Mouse (Mus musculus) liver, embryonic 16.5 days (tissue): ENCODE results near the gene Slc15a5. TPM values are rescaled to one million over a fixed set of nuclear protein-coding genes. Genes with fewer than 3 reads are reported as not detected.
"Not testable (repeated sequence)": the region's sequence is repeated elsewhere in the genome, so short reads cannot be mapped to it uniquely, and the experiment has no call there.

Experiments used
- ATAC-seq: fragments of 200-750 bp; cut with Nextera tagmentation; 2 replicates; pipeline ENCODE4 v1.8.0; 2017; ENCODE audit warnings: low read depth, mild to moderate bottlenecking, moderate number of reproducible peaks, moderate library complexity
- H3K27ac ChIP-seq: fragments of 300-500 bp; sonication (generic); 2 replicates; pipeline ENCODE4 v1.5.1; 2014; ENCODE audit warnings: mild to moderate bottlenecking, low read length
- H3K27me3 ChIP-seq: fragments of 300-500 bp; sonication (generic); 2 replicates; pipeline ENCODE4 v1.6.1; 2014; ENCODE audit warnings: low read depth, low read length, mixed read lengths; ENCODE audit not compliant: control insufficient read depth, insufficient read depth
- H3K36me3 ChIP-seq: fragments of 300-500 bp; sonication (generic); 2 replicates; pipeline ENCODE4 v1.6.1; 2014; ENCODE audit warnings: mild to moderate bottlenecking; ENCODE audit not compliant: control insufficient read depth, insufficient read depth
- H3K4me1 ChIP-seq: fragments of 300-500 bp; sonication (generic); 2 replicates; pipeline ENCODE4 v1.6.1; 2014; ENCODE audit warnings: low read depth, low read length, mixed read lengths; ENCODE audit not compliant: control insufficient read depth
- H3K4me2 ChIP-seq: fragments of 300-500 bp; sonication (generic); 2 replicates; pipeline ENCODE4 v1.6.1; 2014; ENCODE audit warnings: low read depth, low read length, mixed read lengths
- H3K4me3 ChIP-seq: fragments of 300-500 bp; sonication (generic); 2 replicates; pipeline ENCODE4 v1.5.1; 2014; ENCODE audit warnings: low read depth, mild to moderate bottlenecking, low read length
- H3K9ac ChIP-seq: fragments of 300-500 bp; sonication (generic); 2 replicates; pipeline ENCODE4 v1.6.1; 2014; ENCODE audit warnings: low read depth, low read length
- H3K9me3 ChIP-seq: fragments of 300-500 bp; sonication (generic); replicated peaks from 2 replicates; pipeline ENCODE4 v1.6.1; 2016; ENCODE audit warnings: low read length; ENCODE audit not compliant: control insufficient read depth
- WGBS: fragments of 180-500 bp; shearing (Covaris S2); extraction: QIAGEN DNeasy Blood & Tissue Kit; methylation state at CpG from one replicate; pipeline ENCODE4 v1.1.7; 2014; ENCODE audit not compliant: insufficient replicate concordance; 5-methylcytosine and 5-hydroxymethylcytosine counted together
- polyA plus RNA-seq: library from polyadenylated mRNA; unstranded; fragments of >200 nt; fragmentation: Nextera tagmentation; extraction: Ambion mirVana; gene quantifications from 2 replicates; pipeline ENCODE4 v1.2.1, GENCODE M21; 2015

Gene Slc15a5
- polyA plus RNA-seq, 1 experiment from 2014 or later: not detected

- ATAC-seq: no peak
- H3K27ac ChIP-seq: no peak overlapping the region
Observed at GRCm38 (mm10) chr6:138089084-138089483, 9.4 kb upstream of the Slc15a5 start.

GRCm38 (mm10) chr6:138086421-138086820 lies 6.7 kb upstream of the Slc15a5 start:
- not testable (repeated sequence) for H3K36me3 ChIP-seq, H3K9me3 ChIP-seq, H3K9ac ChIP-seq, H3K4me2 ChIP-seq, H3K4me3 ChIP-seq, H3K4me1 ChIP-seq, ATAC-seq, H3K27ac ChIP-seq, H3K27me3 ChIP-seq

More at GRCm38 (mm10) chr6:138089084-138089483, 9.4 kb upstream of the Slc15a5 start:
- WGBS: 37% methylated on average over 8 of the region's 8 CpGs
- Histone ChIP-seq H3K27me3 (no peaks in the 10 kb centered on the region), H3K36me3 (no peaks in the 10 kb centered on the region), H3K4me1 (no peaks in the 10 kb centered on the region), H3K9ac (no peak overlapping the region), H3K4me3 (no peak overlapping the region), H3K4me2 (no peak overlapping the region), H3K9me3 (no peaks in the 10 kb centered on the region)

GRCm38 (mm10) chr6:138080778-138081549 lies 1.2 kb upstream of the Slc15a5 start:
- H3K27ac ChIP-seq: no peak overlapping the region
- H3K4me1 ChIP-seq: no peaks in the 10 kb centered on the region
- H3K36me3 ChIP-seq: no peaks in the 10 kb centered on the region
- H3K4me3 ChIP-seq: no peak overlapping the region
- H3K4me2 ChIP-seq: no peak overlapping the region
- H3K9me3 ChIP-seq: no peaks in the 10 kb centered on the region
- WGBS: 67% methylated on average over 6 of the region's 6 CpGs
- no peak for ATAC-seq
- no peak overlapping the region for H3K9ac ChIP-seq
- H3K27me3 ChIP-seq: no peaks in the 10 kb centered on the region

- Histone ChIP-seq H3K4me3 (no peak overlapping the region), H3K4me1 (no peaks in the 10 kb centered on the region), H3K4me2 (no peak overlapping the region), H3K36me3 (no peaks in the 10 kb centered on the region), H3K9ac (no peak overlapping the region), H3K9me3 (no peaks in the 10 kb centered on the region), H3K27me3 (no peaks in the 10 kb centered on the region), H3K27ac (no peak overlapping the region)
- ATAC-seq: no peak
- WGBS: 50% methylated on average over 5 of the region's 5 CpGs
Observed at GRCm38 (mm10) chr6:138077681-138078439, 1.9 kb downstream of the Slc15a5 start.

GRCm38 (mm10) chr6:138075723-138076122 lies 4.0 kb downstream of the Slc15a5 start:
- H3K9ac ChIP-seq: no peak overlapping the region
- no peaks in the 10 kb centered on the region for H3K9me3 ChIP-seq
- no peak overlapping the region for H3K27ac ChIP-seq
- ATAC-seq: no peak
- H3K4me3 ChIP-seq: no peak overlapping the region
- no peaks in the 10 kb centered on the region for H3K27me3 ChIP-seq
- no peaks in the 10 kb centered on the region for H3K36me3 ChIP-seq
- no peaks in the 10 kb centered on the region for H3K4me1 ChIP-seq
- WGBS: 75% methylated on average over 1 of the region's 1 CpGs
- H3K4me2 ChIP-seq: no peak overlapping the region

- Histone ChIP-seq H3K36me3 (no peaks in the 10 kb centered on the region), H3K9ac (no peak overlapping the region), H3K27me3 (no peaks in the 10 kb centered on the region), H3K4me2 (no peak overlapping the region), H3K27ac (no peak overlapping the region), H3K9me3 (no peaks in the 10 kb centered on the region), H3K4me3 (no peak overlapping the region), H3K4me1 (no peaks in the 10 kb centered on the region)
- WGBS: 60% methylated on average over 2 of the region's 2 CpGs
- ATAC-seq: no peak
Observed at GRCm38 (mm10) chr6:138073540-138073939, 6.2 kb downstream of the Slc15a5 start.

- no peak overlapping the region for H3K9ac ChIP-seq
- WGBS: 70% methylated on average over 8 of the region's 8 CpGs
- no peaks in the 10 kb centered on the region for H3K4me1 ChIP-seq
- H3K36me3 ChIP-seq: no peaks in the 10 kb centered on the region
- no peak overlapping the region for H3K4me2 ChIP-seq
- H3K9me3 ChIP-seq: no peaks in the 10 kb centered on the region
- no peak for ATAC-seq
- no peak overlapping the region for H3K27ac ChIP-seq
- H3K4me3 ChIP-seq: no peak overlapping the region
- no peaks in the 10 kb centered on the region for H3K27me3 ChIP-seq
Observed at GRCm38 (mm10) chr6:138072963-138073339, 6.8 kb downstream of the Slc15a5 start.

- WGBS: 58% methylated on average over 5 of the region's 5 CpGs
- ATAC-seq: no peak
Observed at GRCm38 (mm10) chr6:138072110-138072962, 7.4 kb downstream of the Slc15a5 start.

More at GRCm38 (mm10) chr6:138072110-138072962, 7.4 kb downstream of the Slc15a5 start:
- H3K27me3 ChIP-seq: no peaks in the 10 kb centered on the region
- H3K4me1 ChIP-seq: no peaks in the 10 kb centered on the region
- H3K27ac ChIP-seq: no peak overlapping the region
- no peak overlapping the region for H3K4me2 ChIP-seq
- H3K9me3 ChIP-seq: no peaks in the 10 kb centered on the region
- no peak overlapping the region for H3K9ac ChIP-seq
- no peaks in the 10 kb centered on the region for H3K36me3 ChIP-seq
- H3K4me3 ChIP-seq: no peak overlapping the region
